Mouse (Mus musculus) kidney, adult 2 months (tissue): ENCODE results near the gene Itgb4. TPM values are rescaled to one million over a fixed set of nuclear protein-coding genes. Genes with fewer than 3 reads are reported as not detected.
A peak's percentile ranks its signal among the peaks of the same experiment; 100 is the strongest.
"Not testable (repeated sequence)": the region's sequence is repeated elsewhere in the genome, so short reads cannot be mapped to it uniquely, and the experiment has no call there.

Experiments used
- DNase-seq: peaks from one replicate; pipeline ENCODE4 v3.0.0; 2021
- H3K27ac ChIP-seq: fragments of 200-500 bp; 2 replicates; pipeline ENCODE4 v1.5.1; 2012; ENCODE audit warnings: low read depth, low read length, control low read depth, inconsistent platforms; ENCODE audit not compliant: insufficient read depth
- H3K27me3 ChIP-seq: fragments of 200-500 bp; replicated peaks from 2 replicates; pipeline ENCODE4 v1.6.1; 2012; ENCODE audit warnings: mild to moderate bottlenecking, moderate library complexity, low read length, inconsistent platforms; ENCODE audit not compliant: control insufficient read depth, insufficient read depth
- H3K36me3 ChIP-seq: fragments of 200-500 bp; 2 replicates; pipeline ENCODE4 v1.6.1; 2012; ENCODE audit warnings: mild to moderate bottlenecking, moderate library complexity, low read length, inconsistent platforms; ENCODE audit not compliant: control insufficient read depth, insufficient read depth
- H3K4me1 ChIP-seq: fragments of 200-500 bp; 2 replicates; pipeline ENCODE4 v1.6.1; 2011; ENCODE audit warnings: low read length; ENCODE audit not compliant: control insufficient read depth, insufficient read depth
- H3K4me3 ChIP-seq: fragments of 200-500 bp; 2 replicates; pipeline ENCODE4 v1.5.1; 2011; ENCODE audit warnings: mild to moderate bottlenecking, low read depth, low read length, control low read depth; ENCODE audit not compliant: insufficient read depth
- CTCF ChIP-seq: fragments of 200-500 bp; conservative IDR thresholded peaks from 2 replicates; pipeline ENCODE4 v1.5.1; 2011; ENCODE audit warnings: low read depth, mild to moderate bottlenecking, control low read depth, low read length, moderate library complexity, mixed read lengths; ENCODE audit not compliant: insufficient read depth, insufficient read length
- POLR2A ChIP-seq: fragments of 200-500 bp; IDR thresholded peaks from one replicate; pipeline ENCODE4 v1.6.1; 2011; ENCODE audit warnings: low read depth, low read length, control low read depth
- WGBS: fragments of 180-500 bp; shearing (Covaris S2); methylation state at CpG from one replicate; pipeline ENCODE4 v1.1.7; 2018; 5-methylcytosine and 5-hydroxymethylcytosine counted together
- polyA plus RNA-seq: library from polyadenylated mRNA; depleted of rRNA; stranded (reverse); fragments of >200 nt; gene quantifications from 2 replicates; pipeline ENCODE4 v1.2.3, GENCODE M21; 2012

The Itgb4 gene
- polyA plus RNA-seq, 1 experiment: 5.1 TPM

GRCm38 (mm10) chr11:116014821-116015220 is 40.3 kb downstream of the Itgb4 start:
- 76% methylated on average over 8 of the region's 8 CpGs for WGBS
- H3K27me3 ChIP-seq: no peaks in the 10 kb centered on the region

GRCm38 (mm10) chr11:116018106-116018505 is 43.6 kb downstream of the Itgb4 start:
- TF ChIP-seq POLR2A (no peak), CTCF (peak; percentile 90)
- Histone ChIP-seq H3K27ac (no peak overlapping the region), H3K4me3 (no peak overlapping the region), H3K27me3 (no peaks in the 10 kb centered on the region), H3K4me1 (peaks cover under 1% of the 10 kb centered on the region; the same call in 1 of the 2 replicates), H3K36me3 (peaks cover 3% of the 10 kb centered on the region; the same call in 1 of the 2 replicates)
- DNase-seq: peak; percentile 60
- 43% methylated on average over 6 of the region's 6 CpGs for WGBS

More at GRCm38 (mm10) chr11:116014821-116015220, 40.3 kb downstream of the Itgb4 start:
- Histone ChIP-seq H3K36me3 (no peaks in the 10 kb centered on the region), H3K4me3 (no peak overlapping the region), H3K27ac (no peak overlapping the region), H3K4me1 (peaks cover 9% of the 10 kb centered on the region; the same call in 1 of the 2 replicates)
- TF ChIP-seq CTCF (no peak), POLR2A (no peak)
- no peak for DNase-seq

GRCm38 (mm10) chr11:116018867-116019266 is 44.4 kb downstream of the Itgb4 start:
- WGBS: 94% methylated on average over 4 of the region's 4 CpGs
- H3K4me1 ChIP-seq, H3K36me3 ChIP-seq, H3K27me3 ChIP-seq, H3K27ac ChIP-seq, H3K4me3 ChIP-seq, DNase-seq: not testable (repeated sequence)

DNA sequence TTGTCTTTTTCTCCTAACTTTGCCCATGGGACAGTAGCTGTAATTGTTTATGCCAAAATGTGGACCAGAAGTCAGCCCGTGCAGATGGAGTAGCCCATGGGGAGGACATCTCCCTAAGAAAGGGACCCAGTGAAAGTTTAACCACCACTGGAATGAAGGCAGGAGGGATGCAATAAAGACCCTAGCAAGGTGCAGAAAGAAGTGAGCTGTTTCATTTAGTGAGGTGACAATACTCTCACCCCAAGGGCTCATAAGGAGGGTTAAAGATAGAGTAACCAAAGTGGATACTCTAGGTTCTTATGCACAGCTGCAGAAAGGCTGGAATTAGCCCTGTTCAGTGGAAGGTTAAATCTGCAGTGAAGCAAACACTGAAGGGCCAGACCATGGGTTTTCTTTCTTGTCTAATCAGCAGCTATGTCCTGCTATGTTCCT is 44.9 kb downstream of the Itgb4 start:
- H3K4me3 ChIP-seq: no peak overlapping the region
- H3K36me3 ChIP-seq: peaks cover 5% of the 10 kb centered on the region; the same call in 1 of the 2 replicates
- WGBS: 31% methylated on average over 1 of the region's 1 CpGs
- no peaks in the 10 kb centered on the region for H3K4me1 ChIP-seq
- no peak overlapping the region for H3K27ac ChIP-seq
- H3K27me3 ChIP-seq: no peaks in the 10 kb centered on the region
- no peak for DNase-seq
- TF ChIP-seq CTCF: no peak
- TF ChIP-seq POLR2A: no peak

DNA sequence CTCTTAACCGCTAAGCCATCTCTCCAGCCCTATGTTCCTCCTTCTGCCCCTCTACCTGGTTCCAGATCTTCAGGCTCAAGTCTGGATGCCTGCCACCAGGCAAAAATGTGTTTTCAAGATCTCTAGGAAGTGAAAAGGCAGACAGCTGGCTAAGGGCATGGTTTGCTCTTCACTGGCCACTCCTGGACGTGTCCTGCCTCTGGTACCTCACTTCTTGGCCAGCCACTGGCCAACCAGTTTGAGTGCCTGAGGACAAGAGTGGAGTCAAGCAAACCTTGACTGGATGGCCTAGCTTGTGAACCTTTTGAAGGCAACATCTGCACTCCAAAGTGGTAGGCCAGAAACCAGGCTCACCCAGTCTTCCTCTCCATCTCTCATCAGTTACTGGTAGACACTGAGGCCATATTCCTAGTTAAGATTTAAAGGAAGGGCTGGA is 45.5 kb downstream of the Itgb4 start:
- peaks cover 5% of the 10 kb centered on the region; the same call in 1 of the 2 replicates for H3K36me3 ChIP-seq
- H3K27ac ChIP-seq: no peak overlapping the region
- 71% methylated on average over 2 of the region's 2 CpGs for WGBS
- no peaks in the 10 kb centered on the region for H3K27me3 ChIP-seq
- TF ChIP-seq POLR2A: no peak
- TF ChIP-seq CTCF: no peak
- no peak for DNase-seq
- H3K4me1 ChIP-seq: no peaks in the 10 kb centered on the region
- no peak overlapping the region for H3K4me3 ChIP-seq

GRCm38 (mm10) chr11:116020519-116020922 is 46.0 kb downstream of the Itgb4 start:
- Histone ChIP-seq H3K4me1 (no peaks in the 10 kb centered on the region), H3K27ac (no peak overlapping the region), H3K36me3 (peaks cover 5% of the 10 kb centered on the region; the same call in 1 of the 2 replicates), H3K27me3 (no peaks in the 10 kb centered on the region), H3K4me3 (no peak overlapping the region)
- DNase-seq: no peak
- 26% methylated on average over 1 of the region's 1 CpGs for WGBS
- TF ChIP-seq CTCF (0 out of 2 replicates have a peak, but pooled peaks have one; percentile 13), POLR2A (no peak)

GRCm38 (mm10) chr11:116021328-116022220 is 47.1 kb downstream of the Itgb4 start:
- no peak overlapping the region for H3K27ac ChIP-seq
- H3K36me3 ChIP-seq: peaks cover 5% of the 10 kb centered on the region; the same call in 1 of the 2 replicates
- 49% methylated on average over 6 of the region's 6 CpGs for WGBS
- no peak for TF ChIP-seq CTCF
- TF ChIP-seq POLR2A: no peak
- DNase-seq: no peak
- no peak overlapping the region for H3K4me3 ChIP-seq
- H3K27me3 ChIP-seq: no peaks in the 10 kb centered on the region
- H3K4me1 ChIP-seq: no peaks in the 10 kb centered on the region
